Mouse (Mus musculus): Measurements from ENCODE around the gene Rapgef1. TPM values are rescaled to one million over a fixed set of nuclear protein-coding genes. Genes with fewer than 3 reads are reported as not detected.
A peak's percentile ranks its signal among the peaks of the same experiment; 100 is the strongest.
"Not testable (repeated sequence)": the region's sequence is repeated elsewhere in the genome, so short reads cannot be mapped to it uniquely, and the experiment has no call there.

Gene Rapgef1
- total RNA-seq, 2 experiments from 2014 or later: 90.9 to 92.2 TPM

DNA sequence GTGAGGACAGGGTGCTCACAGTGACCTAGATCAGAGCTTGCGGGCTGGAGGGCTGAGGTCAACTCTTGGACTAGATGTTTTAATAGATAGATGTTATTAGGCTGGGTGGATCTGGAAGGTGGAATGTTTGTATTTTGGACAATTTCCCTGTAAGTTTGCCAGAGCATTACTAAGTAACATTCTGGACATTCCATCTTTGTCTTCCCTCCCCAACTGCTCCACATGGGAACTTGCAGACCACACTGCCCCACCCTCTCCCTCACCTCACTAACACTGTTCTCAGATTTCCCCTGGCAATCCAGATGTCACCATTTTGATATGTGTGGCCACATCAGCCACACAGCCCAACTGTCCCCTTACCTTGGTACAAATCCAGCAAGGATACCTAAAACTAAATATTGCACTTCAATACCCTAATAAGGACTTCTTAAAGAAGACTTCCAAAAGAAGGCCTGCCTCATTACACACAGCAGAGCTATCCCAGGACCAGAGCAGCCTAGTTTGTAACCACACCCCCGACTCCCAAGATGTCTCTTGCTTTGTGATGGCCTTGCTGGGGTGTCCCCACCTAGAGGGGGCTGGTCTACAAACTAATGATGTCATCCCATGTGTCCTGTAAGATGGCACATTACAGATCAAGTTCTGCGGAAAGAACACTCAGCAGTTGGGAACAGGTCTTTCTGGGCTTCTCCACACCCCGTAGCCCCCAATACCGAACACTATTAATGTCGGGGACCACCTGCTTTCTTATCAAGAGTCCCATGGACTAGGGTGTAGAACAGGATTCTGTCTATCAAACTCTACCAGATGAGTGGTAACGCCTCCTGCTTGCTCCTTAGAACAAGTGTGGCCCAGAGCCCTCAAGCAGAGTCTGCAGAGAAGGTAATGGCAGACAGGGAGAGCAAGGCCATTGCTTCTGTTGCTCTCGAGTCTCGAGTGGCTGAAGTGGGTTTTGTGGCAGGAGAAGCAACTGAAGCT, 83.9 kb downstream of the Rapgef1 start:
- no peak for DNase-seq

DNA sequence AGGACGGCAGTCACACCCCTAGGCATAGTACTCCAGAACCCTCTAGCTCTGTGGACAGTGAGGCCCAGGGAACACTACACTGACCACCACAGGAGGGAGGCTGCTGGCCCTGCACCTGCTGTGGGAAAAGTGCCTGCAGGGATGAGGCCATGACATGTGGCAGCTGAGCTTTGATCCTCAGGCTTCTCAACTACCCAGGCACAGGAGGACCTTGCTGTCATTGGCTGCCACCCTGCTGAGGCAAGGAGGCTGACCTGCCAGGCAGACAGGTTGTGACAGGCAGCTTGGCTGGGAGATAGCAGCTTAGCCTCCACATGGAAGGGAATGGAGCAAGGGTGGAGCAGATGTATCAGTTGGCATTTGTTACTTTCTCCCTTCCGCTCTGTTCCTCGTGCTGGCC, 86.0 kb downstream of the Rapgef1 start:
- peak; percentile 47 for DNase-seq

DNA sequence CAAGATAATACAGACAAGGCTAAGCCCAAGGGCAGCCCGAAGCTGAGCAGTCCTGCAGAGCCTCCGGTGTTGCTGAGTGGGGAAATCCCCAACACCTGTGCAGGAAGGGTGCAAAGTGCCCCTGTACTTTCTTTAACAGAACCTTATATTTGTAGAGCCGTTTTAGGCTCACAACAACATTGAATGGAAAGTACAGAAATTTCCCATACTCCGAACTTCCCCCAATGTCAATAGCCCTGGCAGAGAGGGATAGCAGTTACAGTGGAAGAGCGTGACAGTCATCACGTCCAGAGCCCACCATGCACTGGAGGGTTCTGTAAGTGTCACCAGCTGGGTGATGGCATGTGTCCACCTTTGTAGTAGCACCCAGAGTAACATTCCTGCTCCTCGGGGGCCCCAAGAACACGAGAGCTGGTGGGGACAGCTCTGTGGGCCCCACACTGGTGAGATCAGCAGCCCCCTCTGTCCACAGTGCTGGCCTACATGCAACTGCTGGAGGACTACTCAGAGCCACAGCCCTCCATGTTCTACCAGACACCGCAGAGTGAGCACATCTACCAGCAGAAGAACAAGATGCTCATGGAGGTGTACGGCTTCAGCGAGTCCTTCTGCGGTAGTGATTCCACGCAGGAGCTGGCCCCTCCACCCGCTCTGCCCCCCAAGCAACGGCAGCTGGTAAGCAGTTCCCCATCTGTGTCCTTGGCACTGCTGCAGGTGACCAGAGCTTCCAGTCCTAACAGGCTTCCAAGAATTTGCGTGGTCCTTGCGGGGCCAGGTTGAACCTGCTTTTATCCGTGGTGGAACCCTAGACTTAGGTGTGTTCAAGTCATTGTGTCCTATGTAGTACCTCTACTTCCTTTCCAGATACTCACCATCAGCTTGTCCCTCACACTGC, 87.5 kb downstream of the Rapgef1 start:
- DNase-seq: no peak

DNA sequence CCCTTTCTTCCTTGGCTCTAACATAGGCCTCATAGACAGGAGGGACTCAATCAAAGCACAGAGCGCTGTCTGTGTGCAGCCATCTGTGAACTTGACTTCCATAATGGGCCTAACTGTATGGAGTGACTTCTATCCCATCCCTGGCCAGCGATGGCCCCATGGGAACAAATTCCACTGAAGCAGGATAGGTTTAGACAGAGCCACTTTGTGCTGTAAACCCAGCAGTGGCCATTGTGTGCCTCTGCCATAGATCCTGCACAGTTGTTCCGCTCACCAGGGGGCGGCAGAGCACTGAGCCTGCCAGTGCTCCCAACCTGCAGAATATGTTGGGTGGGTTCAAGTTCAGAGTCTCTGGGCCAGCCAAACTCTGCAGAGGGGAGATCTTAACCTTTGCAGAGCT, 88.2 kb downstream of the Rapgef1 start:
- no peak for DNase-seq

DNA sequence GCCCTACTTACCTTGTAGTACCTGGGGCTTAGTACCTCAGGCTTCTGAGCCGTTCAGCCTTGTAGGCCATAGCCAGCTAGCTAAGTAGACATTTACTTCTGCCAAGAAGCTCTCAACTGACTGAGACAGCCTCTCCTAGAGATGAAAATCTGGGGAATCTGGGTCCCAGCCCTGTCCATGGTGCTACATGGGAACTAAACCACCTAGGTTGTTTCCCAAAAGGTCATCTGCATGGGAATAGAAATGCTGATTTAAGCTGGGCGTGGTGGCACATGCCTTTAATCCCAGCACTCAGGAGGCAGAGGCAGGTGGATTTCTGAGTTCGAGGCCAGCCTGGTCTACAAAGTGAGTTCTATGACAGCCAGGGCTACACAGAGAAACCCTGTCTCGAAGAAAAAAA, 88.7 kb downstream of the Rapgef1 start:
- not testable (repeated sequence) for DNase-seq

DNA sequence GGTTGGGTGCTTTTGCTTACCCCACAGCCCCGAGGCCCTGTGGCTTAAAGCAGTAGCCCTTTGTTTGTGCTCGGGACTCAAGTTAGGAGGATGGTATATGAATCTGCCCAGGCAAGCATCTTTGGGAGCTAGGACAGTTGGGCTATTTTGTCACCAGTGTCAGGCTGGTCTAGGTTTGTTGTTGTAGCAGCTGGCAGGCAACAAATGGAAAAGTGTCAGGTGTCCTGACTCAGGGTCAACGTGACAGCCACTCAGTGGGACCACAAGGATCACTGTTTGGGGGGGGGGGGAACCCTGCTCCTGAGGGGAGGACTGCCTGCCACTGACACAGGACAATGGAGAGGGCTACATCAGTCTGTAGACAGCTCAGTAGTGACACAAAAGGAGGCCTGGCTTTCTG, 91.5 kb downstream of the Rapgef1 start:
- no peak for DNase-seq

DNA sequence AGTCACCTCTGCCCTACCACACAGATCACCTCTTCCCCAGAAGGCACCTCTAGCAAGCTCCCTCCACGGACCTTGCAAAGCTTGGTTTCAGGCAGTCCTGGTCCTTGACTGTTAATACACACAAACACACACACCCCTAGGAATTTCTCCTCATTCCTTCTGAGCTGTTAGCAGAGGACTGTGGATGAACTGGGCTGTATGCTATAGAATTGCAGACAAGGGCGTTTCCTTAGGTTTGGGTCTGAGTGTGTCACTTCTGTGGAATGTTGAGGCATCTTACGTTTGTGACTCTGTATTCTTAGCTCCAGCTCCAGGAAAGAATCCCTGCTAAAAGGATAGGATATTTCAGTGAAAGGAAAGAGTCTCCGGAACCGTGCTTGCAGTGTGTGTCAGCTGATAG, 92.4 kb downstream of the Rapgef1 start:
- DNase-seq: no peak

DNA sequence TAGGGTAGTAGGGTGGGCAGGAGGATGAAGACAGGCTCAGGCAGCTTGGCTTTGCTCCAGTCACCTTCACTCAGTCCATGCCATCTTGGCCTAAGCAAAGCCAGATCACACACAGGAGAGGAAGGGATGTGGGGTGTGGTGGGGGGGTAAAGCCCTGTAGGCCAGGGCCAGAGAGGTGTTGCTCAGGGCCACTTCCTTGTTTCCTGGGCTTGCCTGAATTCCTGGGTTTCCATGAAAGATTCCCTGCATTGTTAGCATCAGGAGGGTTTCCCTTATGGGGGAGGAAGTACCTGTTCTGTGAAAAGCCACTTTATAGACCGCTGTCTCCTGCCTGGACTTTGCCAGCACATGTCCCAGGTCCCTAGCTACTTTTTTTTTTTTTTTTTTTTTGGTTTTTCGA, 94.0 kb downstream of the Rapgef1 start:
- no peak for DNase-seq

DNA sequence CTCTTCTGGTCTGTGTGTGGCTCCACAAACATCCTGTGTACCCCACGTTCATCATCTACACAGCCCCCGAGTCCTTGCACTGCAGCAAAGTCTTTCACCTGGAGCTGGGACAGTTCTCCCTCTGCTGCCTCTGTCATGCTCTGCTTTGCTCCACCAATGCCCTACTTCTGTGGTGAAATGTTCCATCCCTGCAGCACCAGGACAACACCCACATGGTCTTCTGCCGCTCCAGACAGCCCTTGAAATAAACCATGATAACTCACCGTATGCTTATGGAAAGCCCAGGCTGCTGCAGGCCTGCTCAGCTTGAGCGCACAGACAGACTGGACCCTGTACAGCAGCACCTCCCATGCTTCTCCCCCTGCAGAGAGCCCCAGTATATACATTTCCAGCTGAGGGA, 94.6 kb downstream of the Rapgef1 start:
- DNase-seq: no peak

DNA sequence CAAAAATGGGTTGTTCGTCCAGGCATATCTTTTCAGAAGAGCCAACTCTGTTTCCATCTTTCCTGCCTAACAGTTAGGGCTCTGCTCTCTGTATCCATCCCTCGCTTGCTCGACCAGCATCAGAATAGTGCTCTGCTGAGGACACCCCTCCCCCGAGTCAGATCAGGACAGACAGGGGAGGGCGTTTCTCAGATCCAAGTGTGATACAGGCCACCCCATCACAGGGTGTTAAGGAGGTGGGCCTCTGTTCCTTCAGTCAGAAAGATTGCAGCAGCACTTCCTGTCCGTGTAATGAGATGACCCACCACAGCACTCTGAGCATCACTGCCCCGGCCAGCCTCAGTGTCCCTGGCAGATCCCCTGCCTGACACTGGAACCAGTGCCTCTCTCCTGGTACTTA, 96.6 kb downstream of the Rapgef1 start:
- DNase-seq: no peak

DNA sequence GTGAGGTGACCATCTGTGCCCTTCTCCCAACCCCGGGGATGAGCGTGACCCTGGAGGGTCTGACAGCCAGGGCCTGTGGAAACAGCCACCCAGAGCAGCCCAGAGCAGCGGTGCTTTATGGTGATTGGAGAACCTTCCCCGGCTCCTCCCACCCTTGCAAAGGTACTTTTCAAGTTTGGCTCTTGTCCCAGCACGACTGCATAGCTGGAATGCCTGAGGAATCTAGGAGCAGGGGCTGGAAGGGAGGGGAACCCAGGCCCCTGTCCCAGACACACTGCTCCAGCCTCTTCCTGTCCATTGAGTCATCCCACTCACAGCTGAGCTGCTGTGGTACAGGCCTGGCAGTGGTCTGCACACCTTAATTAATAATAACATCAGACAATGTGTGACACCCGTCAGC, 97.2 kb downstream of the Rapgef1 start:
- DNase-seq: no peak

DNA sequence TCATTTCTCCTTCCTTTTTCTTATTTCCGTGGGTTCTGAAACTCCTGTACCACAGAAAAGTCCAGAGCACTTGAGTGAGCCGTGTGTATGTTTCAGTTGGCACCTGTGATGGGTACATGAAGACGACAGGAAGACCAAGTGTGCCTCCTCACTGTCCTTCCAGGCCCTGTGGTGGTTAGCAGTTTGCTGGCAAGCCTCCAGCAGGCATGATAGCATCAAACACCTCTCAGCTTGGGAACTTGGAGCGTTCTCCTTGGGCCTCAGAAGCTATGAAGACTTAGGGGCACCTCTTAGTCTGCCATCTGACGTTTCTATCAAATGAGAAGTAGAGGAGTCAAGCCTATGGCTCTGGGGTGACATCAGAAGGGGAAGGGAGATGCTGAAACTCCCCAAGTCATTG, 99.1 kb downstream of the Rapgef1 start:
- DNase-seq: no peak

DNA sequence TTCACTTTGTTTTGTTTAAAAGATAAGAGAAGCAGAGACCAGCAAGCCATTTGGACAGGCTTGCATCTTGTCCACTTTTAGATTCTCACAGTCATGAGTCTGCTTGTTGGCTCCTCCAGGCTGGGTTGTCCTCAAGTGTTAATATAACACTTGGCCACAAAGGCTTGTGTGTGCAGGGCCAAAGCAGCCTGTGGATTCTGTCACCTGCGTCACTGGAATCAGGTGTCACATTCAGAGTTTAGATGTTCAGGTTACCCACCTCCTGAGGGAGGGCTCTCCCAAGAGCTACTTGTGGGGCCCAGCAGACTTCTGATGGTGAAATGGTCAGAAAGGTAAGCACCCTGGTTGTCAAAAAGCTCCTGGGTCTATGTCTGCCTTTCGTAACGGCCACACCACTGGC, 103.6 kb downstream of the Rapgef1 start:
- no peak for DNase-seq

DNA sequence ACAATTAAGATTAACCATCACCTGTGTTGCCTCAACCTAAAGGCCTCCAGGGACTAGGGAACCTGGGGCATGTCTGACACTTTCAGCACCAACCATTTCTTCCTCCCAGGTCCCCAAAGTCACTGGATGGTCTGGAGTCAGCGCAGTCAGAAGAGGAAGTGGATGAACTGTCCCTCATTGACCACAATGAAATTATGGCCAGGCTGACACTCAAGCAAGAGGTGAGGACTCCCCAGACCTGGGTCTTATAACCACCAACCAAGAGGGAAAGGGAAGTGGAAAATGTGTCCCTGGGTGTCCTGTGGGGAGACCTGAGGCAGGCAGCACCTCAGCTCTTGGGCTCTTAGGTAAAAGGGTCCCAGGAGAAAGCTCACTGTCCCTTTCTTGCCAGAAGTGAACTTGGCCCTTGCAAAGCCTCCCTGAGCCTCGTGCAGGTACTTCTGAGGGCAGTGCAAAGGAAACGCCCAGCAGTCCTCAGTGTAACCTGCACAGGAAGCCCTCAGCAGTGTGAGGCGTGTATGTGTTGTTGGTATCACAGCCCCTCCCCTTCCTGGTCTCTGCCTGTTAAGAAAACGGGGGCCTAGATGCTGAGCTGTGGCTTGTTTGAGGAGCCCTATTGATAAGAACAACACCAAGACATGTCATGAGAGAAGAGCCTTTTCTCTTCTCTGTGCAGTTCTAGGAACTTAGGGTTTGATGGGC, 105.3 kb downstream of the Rapgef1 start:
- no peak for DNase-seq

DNA sequence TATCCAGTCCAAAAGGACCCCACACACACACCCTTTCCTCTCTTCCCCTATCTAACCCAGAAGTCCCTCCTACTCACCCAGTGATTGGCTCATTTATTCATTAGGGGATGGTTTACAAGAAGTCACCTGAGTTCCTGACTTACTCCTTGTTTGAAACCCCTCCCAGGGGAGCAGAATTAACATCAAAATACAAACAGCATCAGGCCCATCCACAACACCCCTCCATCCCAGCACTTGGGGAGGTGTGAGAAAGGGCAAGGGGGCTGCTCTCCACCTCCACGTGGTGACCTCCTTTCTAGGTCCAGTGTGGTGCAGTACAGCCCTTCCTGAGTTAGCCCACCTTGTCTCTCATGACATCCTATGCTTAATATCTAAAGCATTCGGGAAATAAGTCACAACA, 110.0 kb downstream of the Rapgef1 start:
- DNase-seq: no peak

DNA sequence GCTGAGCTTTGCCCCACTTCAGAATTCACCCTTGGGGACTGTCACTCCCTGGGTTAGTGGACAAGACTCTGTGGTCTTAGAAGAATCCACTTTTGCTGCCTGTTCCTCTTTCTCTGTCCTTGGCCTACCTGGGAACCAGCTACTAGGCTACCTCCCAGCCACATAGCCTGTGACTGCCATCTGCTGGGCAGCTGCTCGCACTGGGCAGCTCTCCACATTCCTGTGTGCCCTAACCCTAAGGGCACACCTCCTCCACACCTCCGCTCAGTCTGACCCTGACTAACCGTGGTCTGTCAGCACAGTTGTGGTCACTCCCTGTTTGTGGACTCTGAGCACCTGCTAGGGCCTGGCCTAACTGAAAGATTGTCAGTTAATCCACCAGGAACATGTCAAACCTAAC, 112.0 kb downstream of the Rapgef1 start:
- peak; percentile 59 for DNase-seq

DNA sequence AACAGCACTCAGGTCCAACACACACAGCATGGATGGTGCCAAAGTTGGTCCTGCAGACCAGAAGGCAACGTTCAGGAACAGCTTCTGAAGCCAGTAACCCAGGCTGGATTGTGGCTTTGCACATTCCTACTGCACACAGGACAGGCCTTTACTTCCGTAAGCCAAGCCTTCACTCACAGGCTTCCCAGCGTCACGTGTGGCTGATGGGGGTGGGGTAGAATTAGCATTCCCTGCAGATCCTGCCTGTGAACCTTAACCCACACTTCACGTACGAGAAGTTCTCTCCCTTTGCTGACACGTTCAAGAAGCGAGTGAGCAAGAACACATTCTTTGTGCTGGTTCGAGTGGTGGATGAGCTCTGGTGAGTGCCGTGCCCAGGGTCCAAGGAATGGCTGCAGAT, 113.0 kb downstream of the Rapgef1 start:
- DNase-seq: no peak

DNA sequence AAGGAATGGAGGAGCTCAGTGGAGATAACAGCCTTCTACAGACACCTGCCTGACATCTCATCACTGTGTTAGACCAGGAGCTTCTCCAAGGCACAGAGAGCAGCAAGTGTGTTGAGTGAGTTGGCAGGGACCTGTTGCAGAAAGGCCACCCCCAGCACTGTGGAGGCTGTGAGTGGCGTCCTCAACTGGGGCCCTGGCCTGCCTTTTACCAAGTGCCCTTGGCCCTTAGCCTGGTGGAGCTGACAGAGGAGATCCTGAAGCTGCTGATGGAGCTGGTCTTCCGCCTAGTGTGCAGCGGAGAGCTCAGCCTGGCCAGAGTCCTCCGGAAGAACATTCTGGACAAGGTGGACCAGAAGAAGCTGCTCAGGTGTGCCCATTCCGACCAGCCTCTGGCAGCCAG, 113.8 kb downstream of the Rapgef1 start:
- DNase-seq: no peak

DNA sequence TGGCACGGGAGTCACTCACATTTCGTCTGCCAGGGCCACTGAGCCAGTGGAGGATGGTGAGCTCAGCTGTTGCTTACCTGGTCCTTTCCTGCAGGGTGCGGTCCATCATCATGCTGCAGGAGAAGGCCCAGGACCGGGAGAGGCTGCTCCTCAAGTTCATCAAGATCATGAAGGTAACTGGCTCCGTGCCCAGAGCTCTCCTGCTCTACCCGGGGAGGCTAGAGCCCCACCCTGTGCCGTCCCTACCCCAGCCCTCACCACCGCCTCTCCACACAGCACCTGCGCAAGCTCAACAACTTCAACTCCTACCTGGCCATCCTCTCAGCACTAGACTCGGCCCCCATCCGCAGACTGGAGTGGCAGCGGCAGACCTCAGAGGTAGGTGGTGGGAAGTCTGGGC, 116.2 kb downstream of the Rapgef1 start:
- DNase-seq: no peak

DNA sequence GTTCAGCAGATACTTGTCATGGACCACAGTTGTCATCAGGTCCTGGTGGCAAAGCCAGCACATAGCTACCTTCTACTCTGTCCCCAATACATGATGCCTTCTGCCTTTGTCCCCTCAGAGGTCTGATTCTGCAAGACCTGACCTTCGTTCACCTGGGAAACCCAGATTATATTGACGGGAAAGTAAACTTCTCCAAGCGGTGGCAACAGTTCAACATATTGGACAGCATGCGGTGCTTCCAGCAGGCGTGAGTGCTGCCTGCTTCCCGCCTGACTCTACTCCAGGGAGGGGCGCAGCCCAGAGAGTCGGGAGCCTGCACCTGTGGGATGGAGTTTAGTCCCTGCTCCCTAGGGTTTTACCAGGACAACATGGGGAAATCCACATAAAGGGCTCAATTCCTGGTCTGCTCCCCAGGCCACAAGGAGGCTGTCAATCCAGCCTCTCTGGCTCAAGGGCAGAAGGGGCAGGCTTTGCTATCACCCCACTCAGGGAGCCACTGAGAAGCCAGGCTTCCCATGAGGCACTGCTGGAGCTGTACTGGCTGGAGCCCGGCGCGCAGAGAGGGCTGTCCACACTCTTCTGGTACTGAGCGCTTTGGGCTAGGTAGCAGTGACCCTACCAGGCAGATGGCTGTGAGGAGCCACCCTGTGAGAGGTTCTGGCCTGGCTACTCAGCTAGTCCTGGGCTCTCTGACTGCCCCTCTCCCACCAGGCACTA, 117.8 kb downstream of the Rapgef1 start:
- DNase-seq: no peak

DNA sequence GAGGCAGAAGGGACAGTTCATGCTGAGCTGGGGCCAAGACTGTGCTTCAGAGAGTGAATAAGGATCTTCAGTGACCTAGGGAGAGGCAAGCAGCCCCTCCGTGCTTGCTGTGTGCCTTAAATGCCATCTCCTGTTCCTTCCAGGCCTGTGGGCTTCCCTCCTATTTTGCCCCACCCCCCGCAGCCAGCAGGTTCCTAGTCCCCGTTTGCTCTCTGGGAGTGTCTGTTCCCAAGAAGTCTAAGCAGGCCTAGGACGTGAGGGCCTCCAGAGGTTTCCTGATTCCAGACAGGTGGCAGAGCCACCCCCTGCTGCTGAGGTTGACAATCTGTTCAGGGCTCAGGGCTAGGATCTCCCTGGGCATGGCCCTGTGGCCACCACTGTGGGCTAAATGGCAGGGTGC, 119.3 kb downstream of the Rapgef1 start:
- DNase-seq: no peak

DNA sequence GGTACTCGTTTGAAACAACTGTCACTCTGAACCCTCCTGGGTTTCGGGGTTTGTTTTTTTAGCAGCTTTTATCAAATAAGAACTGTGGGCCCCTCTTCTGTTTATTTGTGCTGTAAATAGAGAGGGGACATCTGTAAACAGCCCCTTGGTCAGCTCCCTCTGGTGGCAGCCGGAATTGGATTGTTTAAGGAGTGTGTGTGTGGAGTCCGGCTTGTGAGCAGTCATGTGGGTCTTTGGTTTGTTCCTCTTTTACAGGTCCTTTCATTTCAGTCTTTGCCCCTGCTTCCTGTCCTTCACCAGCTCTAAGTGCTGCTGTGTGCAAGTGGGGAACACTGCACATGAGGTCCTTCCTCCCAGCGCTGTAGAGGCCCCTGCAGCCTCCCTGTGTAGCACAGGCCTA, 119.8 kb downstream of the Rapgef1 start:
- DNase-seq: no peak

All from gastrocnemius, postnatal 10 days (tissue).